In genomic region chr2:174599071-174599635, GRCm38 (mm10) we compare ENCODE assay signal across 12 mouse cellular contexts. TPM values are rescaled to one million over a fixed set of nuclear protein-coding genes. Genes with fewer than 3 reads are reported as not detected.
DNase-seq lines count a peak whose midpoint lies in the region; ATAC-seq and TF ChIP-seq lines count a peak whose summit lies in the region.
"Had no signal": no experiment of that assay in that cellular context is flagged by ENCODE, and none has a peak within 500 bp of the region (broad histone marks: within the 10 kb centered on the region; RNA-seq: fewer than 3 reads in every experiment).

No protein-coding gene starts in this region.

- H3K36me3 ChIP-seq in heart, embryonic 16.5 days (ENCODE audit: control insufficient read depth, insufficient read depth) = no peaks in the 10 kb centered on the region
- no peaks in the 10 kb centered on the region for H3K36me3 ChIP-seq in heart, embryonic 12.5 days
- no peaks in the 10 kb centered on the region for H3K36me3 ChIP-seq in embryonic facial prominence, embryonic 15.5 days
- no peaks in the 10 kb centered on the region for H3K36me3 ChIP-seq in hindbrain, postnatal 0 days (ENCODE audit: insufficient read depth, low read length)

- H3K4me3 ChIP-seq in heart, embryonic 16.5 days (ENCODE audit: low read length) = no peak overlapping the region
- H3K4me3 ChIP-seq in heart, embryonic 12.5 days = no peak overlapping the region
- no peak overlapping the region for H3K4me3 ChIP-seq in embryonic facial prominence, embryonic 15.5 days (replicated peaks)
- H3K4me3 ChIP-seq in hindbrain, postnatal 0 days (ENCODE audit: low read length) = no peak overlapping the region

- peak; percentile 13 to 21 for DNase-seq in left cerebral cortex, postnatal 36 days (ENCODE audit: low spot score in 2 of 2)
- no peak for DNase-seq in left cerebral cortex, adult 11 months (ENCODE audit: low spot score)
- peak; percentile 20 for DNase-seq in brain, adult 2 months (ENCODE audit: low read depth, low spot score)
- DNase-seq in hindbrain, postnatal 0 days (ENCODE audit: low spot score) = no peak
- DNase-seq: cerebellum, adult 8-10 months; lung, adult 2 months had no signal

- peaks cover 10% of the 10 kb centered on the region for H3K4me1 ChIP-seq in heart, embryonic 16.5 days (ENCODE audit: control insufficient read depth, insufficient read depth, low read length)
- peaks cover 28% of the 10 kb centered on the region for H3K4me1 ChIP-seq in heart, embryonic 12.5 days (replicated peaks)
- peaks cover 18% of the 10 kb centered on the region for H3K4me1 ChIP-seq in embryonic facial prominence, embryonic 15.5 days
- no peaks in the 10 kb centered on the region for H3K4me1 ChIP-seq in hindbrain, postnatal 0 days (ENCODE audit: insufficient read depth, low read length)

- H3K27ac ChIP-seq in heart, embryonic 16.5 days (ENCODE audit: low read length) = peak overlapping the region; percentile 58
- no peak overlapping the region for H3K27ac ChIP-seq in heart, embryonic 12.5 days (ENCODE audit: poor library complexity, severe bottlenecking)
- H3K27ac ChIP-seq in embryonic facial prominence, embryonic 15.5 days (replicated peaks) = peak overlapping the region; percentile 63
- H3K27ac ChIP-seq in hindbrain, postnatal 0 days = no peak overlapping the region

- ATAC-seq in heart, embryonic 16.5 days (replicated peaks; ENCODE audit: extremely low read depth, insufficient read depth, low FRiP score) = no peak
- no peak for ATAC-seq in heart, embryonic 12.5 days (ENCODE audit: insufficient number of reproducible peaks, low FRiP score)
- peak; percentile 17; the same call in 1 of the 2 replicates for ATAC-seq in embryonic facial prominence, embryonic 15.5 days (ENCODE audit: insufficient number of reproducible peaks, low FRiP score, low TSS enrichment, low read depth)
- ATAC-seq in hindbrain, postnatal 0 days = no peak
- ATAC-seq: midbrain, embryonic 16.5 days had no signal

- intact Hi-C loops in left cerebral cortex, postnatal 36 days (cut with DNase I) = loop anchor here (5.0 kb wide), 1 partner anchor 37 kb away; no protein-coding TSS in a partner anchor

- no peaks in the 10 kb centered on the region for H3K9me3 ChIP-seq in heart, embryonic 16.5 days (replicated peaks; ENCODE audit: control insufficient read depth, low read length)
- H3K9me3 ChIP-seq in heart, embryonic 12.5 days (replicated peaks) = no peaks in the 10 kb centered on the region
- no peaks in the 10 kb centered on the region for H3K9me3 ChIP-seq in embryonic facial prominence, embryonic 15.5 days (replicated peaks)
- no peaks in the 10 kb centered on the region for H3K9me3 ChIP-seq in hindbrain, postnatal 0 days (ENCODE audit: low read length)

- H3K9ac ChIP-seq in heart, embryonic 16.5 days (ENCODE audit: low read length) = no peak overlapping the region
- no peak overlapping the region for H3K9ac ChIP-seq in heart, embryonic 12.5 days
- no peak overlapping the region for H3K9ac ChIP-seq in embryonic facial prominence, embryonic 15.5 days
- H3K9ac ChIP-seq in hindbrain, postnatal 0 days (replicated peaks; ENCODE audit: low read length) = no peak overlapping the region

- TF ChIP-seq CTCF in hindbrain, postnatal 0 days (IDR thresholded peaks at IDR 0.05; ENCODE audit: low read depth) = no peak

- 66% methylated on average over 9 of the region's 9 CpGs for WGBS in heart, embryonic 16.5 days
- WGBS in heart, embryonic 12.5 days = 71% methylated on average over 9 of the region's 9 CpGs
- 36% methylated on average over 9 of the region's 9 CpGs for WGBS in embryonic facial prominence, embryonic 15.5 days
- WGBS in hindbrain, postnatal 0 days = 82% methylated on average over 9 of the region's 9 CpGs

- H3K4me2 ChIP-seq in heart, embryonic 16.5 days (ENCODE audit: low read depth, low read length) = no peak overlapping the region
- no peak overlapping the region for H3K4me2 ChIP-seq in heart, embryonic 12.5 days
- peak overlapping the region; percentile 19; the same call in 1 of the 2 replicates for H3K4me2 ChIP-seq in embryonic facial prominence, embryonic 15.5 days (replicated peaks)
- H3K4me2 ChIP-seq in hindbrain, postnatal 0 days (ENCODE audit: low read depth, low read length) = no peak overlapping the region
- H3K4me2 ChIP-seq: heart, embryonic 11.5 days had no signal

- no peaks in the 10 kb centered on the region for H3K27me3 ChIP-seq in heart, embryonic 16.5 days (ENCODE audit: control insufficient read depth, insufficient read depth, low read length)
- no peaks in the 10 kb centered on the region for H3K27me3 ChIP-seq in heart, embryonic 12.5 days (replicated peaks)
- no peaks in the 10 kb centered on the region for H3K27me3 ChIP-seq in embryonic facial prominence, embryonic 15.5 days
- H3K27me3 ChIP-seq in hindbrain, postnatal 0 days (ENCODE audit: insufficient read depth, low read length) = no peaks in the 10 kb centered on the region
- H3K27me3 ChIP-seq: CH12.LX had no signal

RNA-seq across cellular contexts. Expression of gene Zfp831, which starts 44.2 kb away (rescaled TPM):
- polyA plus RNA-seq in heart, embryonic 16.5 days (2015; fragmentation: Nextera tagmentation; extraction: Ambion mirVana) = 0.01 and 0.04 TPM in 2 replicates
- not detected in 2 replicates for polyA plus RNA-seq in heart, embryonic 12.5 days (2016; fragmentation: Nextera tagmentation; extraction: Ambion mirVana)
- total RNA-seq in left cerebral cortex, postnatal 36 days (2021) = 10 to 100 TPM; 14.2 to 20.2 TPM
- 0.04 TPM in 1 of 2 replicates, not detected in the other for polyA plus RNA-seq in embryonic facial prominence, embryonic 15.5 days (2015; fragmentation: Nextera tagmentation; extraction: Ambion mirVana)
- total RNA-seq in hindbrain, postnatal 0 days (2014; rRNA removed) = 0.05 TPM in 1 of 2 replicates, not detected in the other
- not detected in 2 replicates for polyA plus RNA-seq in hindbrain, postnatal 0 days (2015; fragmentation: Nextera tagmentation; extraction: Ambion mirVana)
- polyA plus RNA-seq: heart, embryonic 11.5 days; midbrain, embryonic 16.5 days had no signal

Comparison
In these comparisons a context has a peak if more than half of its experiments do, and no peak if none do; other contexts are left out.
1. H3K27ac ChIP-seq: peak in heart, embryonic 16.5 days (single experiment) and embryonic facial prominence, embryonic 15.5 days (single experiment); none in heart, embryonic 12.5 days (single experiment) and hindbrain, postnatal 0 days (single experiment).
2. DNase-seq: peak in left cerebral cortex, postnatal 36 days (2 of 2) and brain, adult 2 months (single experiment); none in left cerebral cortex, adult 11 months (single experiment) and hindbrain, postnatal 0 days (single experiment).